Mouse (Mus musculus) right cerebral cortex, postnatal 36 days (tissue): ENCODE measurements around the gene Endog.
A peak's percentile ranks its signal among the peaks of the same experiment; 100 is the strongest.
"Not testable (repeated sequence)": the region's sequence is repeated elsewhere in the genome, so short reads cannot be mapped to it uniquely, and the experiment has no call there.

ENCODE experiments used
- DNase-seq, 2 experiments: peaks; one replicate each; pipeline ENCODE4 v3.0.0; 2022; ENCODE audit warnings: low spot score in 2 of 2, mixed read lengths in 1 of 2

The Endog gene

GRCm38 (mm10) chr2:30166677-30167076 is 4.6 kb upstream of the Endog start:
- DNase-seq = no peak

- no peak for DNase-seq
Measured at GRCm38 (mm10) chr2:30171997-30172382, 697 bp downstream of the Endog start.

GRCm38 (mm10) chr2:30173541-30174240 is 2.4 kb downstream of the Endog start:
- no peak for DNase-seq

DNA sequence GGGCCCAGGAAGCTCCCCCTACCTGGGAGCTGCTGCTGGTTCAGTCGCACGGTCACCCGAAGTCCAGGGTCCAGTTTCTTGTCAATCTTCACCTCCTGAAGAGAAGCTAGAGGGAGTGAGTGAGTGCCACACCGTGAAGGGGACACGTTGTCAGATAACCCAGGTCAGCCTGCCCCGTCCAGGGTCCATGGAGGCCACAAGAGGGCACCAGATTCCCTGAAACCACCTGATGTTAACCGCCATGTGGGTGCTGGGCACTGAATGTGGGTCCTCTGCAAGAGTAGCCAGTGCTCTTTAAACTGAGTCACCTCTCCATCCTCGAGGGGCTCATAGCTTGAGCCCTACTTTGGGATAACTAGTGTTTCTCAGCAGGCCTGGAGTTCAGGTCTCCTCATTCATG is 4.6 kb downstream of the Endog start:
- DNase-seq = no peak

- no peak for DNase-seq
Measured at GRCm38 (mm10) chr2:30176561-30176960, 5.3 kb downstream of the Endog start.

GRCm38 (mm10) chr2:30177700-30178675 is 6.7 kb downstream of the Endog start, which contains the start of gene Spout1:
Spout1 (minus strand) TSS chr2:30178459.
- peak; percentile 93 to 96 for DNase-seq

DNA sequence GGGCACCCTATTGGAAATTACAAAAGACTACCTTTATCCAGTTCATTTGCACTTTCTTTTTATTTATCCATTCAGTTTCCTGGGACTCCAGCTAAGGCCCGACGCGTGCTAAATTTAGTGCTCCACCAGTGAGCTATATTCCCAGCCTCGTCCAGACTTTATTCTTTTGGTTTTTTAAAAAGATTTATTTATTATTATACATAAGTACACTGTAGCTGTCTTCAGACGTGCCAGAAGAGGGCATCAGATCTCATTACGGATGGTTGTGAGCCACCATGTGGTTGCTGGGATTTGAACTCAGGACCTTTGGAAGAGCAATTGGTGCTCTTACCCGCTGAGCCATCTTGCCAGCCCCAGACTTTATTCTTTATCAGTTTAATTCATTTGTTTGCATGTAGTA is 7.4 kb downstream of the Endog start:
- not testable (repeated sequence) for DNase-seq

- no peak for DNase-seq
Measured at GRCm38 (mm10) chr2:30182424-30182823, 11.1 kb downstream of the Endog start.

- no peak for DNase-seq
Measured at GRCm38 (mm10) chr2:30183721-30184120, 12.4 kb downstream of the Endog start.

GRCm38 (mm10) chr2:30185276-30185675 is 14.0 kb downstream of the Endog start:
- no peak for DNase-seq

GRCm38 (mm10) chr2:30185681-30186080 is 14.4 kb downstream of the Endog start:
- DNase-seq = no peak

DNA sequence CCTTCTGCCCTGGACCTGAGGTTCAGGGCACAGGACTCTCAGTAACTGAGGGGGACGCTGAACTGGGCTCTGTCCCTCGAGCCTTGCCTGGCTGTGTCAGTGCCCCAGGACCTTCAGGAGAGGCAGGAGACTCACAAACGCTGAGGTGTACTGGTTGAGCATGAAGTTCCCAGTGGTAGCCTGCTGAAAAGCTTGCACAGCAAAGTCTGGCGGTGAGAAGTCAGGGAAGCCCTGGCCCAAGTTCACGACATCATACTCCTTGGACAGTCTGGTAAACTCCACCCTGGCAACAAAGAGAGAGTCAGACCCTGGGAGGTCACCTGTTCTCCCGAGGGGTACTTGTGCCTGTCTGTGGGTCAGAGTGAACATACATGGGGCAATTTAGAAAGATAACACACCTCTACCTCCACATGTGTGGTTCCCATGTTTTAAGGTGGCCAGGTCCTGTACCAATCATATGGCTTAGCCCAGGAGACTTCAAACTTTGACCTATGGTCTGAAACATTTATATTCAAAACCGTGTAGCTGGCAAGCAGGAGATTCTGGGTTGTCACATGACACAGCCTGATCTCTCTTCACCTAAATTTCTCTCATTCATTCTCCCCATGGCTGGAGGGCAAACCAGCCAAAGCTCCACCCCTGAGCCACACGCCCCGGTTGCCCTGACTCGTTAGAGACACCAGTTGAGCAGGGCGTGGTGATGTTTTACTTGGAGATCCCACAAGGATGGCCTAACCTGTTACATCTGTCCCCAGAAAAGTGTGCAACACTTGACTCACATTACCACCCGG is 20.7 kb downstream of the Endog start:
- DNase-seq = no peak

DNA sequence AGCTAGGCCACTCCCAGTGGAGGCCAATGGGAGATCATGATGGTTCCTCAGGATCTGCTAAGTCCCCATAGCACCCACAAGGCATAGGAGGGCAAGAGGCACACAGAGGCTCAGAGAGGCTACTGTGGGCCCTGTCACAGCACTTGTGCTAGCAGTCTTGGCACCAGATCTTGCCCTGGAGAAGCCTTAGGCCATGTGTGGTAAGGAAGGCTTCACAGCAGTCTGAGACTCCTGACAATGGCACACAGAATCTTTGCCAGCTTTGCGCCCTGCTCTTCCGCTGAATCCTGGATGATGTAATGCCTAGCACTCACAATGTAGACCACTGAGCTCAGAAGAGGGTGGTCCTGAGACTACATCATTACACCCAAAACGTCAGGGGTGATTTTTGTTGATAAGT is 23.4 kb downstream of the Endog start:
- no peak for DNase-seq

DNA sequence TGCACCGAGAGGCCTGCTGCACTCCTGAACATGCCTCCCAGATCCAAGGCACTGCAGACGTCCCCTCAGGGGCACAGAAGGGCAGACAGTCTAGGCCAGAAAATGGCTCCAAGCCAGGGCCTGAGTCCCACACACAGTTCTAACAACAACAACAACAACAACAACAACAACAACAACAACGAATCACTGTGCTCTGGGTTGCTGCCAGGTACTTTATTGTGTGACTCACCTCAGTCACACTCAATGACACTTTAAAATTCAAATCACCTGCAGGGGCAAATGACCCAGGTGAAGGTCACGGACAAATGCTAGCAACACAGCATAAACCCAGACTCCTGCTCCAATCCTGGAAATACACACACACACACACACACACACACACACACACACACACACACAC is 26.7 kb downstream of the Endog start:
- no peak for DNase-seq

DNA sequence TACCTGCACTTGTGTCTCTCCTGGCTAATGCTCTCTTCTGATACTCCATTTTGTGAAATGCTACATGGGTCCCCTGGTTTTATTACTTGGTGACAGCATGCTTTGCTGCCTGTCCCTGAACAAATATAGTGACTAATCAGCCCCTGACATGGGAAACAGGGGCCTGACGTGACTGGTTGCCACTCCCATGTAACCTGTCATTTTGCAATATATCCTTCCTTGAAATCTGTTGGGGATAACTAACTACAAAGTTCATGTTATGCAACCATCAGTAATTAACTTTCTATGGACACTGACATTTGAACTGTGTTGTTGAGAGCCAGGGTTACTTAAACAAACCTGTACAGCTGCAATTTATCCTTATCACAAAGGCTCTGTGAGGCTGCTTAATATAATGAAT is 28.7 kb downstream of the Endog start:
- DNase-seq = no peak

GRCm38 (mm10) chr2:30200388-30200925 is 29.2 kb downstream of the Endog start:
- no peak for DNase-seq

DNA sequence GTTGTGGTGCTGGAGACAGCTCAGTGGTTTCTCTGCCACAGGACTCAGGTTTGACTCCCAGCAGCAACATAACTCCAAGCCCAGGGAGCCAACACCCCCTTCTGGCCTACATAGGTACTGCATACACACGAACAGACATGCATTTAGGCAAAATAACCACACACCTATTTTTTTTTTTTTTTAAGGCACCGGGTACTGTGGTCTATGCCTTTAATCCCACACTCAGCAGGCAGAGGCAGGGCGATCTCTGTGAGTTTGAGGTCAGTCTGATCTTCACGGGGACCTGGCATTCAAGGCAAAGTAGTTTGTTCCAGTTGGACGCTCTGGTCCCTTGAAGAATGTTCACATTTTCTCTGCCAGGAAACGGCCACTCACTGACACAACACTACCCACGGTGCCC is 32.1 kb downstream of the Endog start:
- no peak for DNase-seq

- peak; percentile 9 to 30 for DNase-seq
Measured at GRCm38 (mm10) chr2:30205255-30205628, 33.9 kb downstream of the Endog start.

DNA sequence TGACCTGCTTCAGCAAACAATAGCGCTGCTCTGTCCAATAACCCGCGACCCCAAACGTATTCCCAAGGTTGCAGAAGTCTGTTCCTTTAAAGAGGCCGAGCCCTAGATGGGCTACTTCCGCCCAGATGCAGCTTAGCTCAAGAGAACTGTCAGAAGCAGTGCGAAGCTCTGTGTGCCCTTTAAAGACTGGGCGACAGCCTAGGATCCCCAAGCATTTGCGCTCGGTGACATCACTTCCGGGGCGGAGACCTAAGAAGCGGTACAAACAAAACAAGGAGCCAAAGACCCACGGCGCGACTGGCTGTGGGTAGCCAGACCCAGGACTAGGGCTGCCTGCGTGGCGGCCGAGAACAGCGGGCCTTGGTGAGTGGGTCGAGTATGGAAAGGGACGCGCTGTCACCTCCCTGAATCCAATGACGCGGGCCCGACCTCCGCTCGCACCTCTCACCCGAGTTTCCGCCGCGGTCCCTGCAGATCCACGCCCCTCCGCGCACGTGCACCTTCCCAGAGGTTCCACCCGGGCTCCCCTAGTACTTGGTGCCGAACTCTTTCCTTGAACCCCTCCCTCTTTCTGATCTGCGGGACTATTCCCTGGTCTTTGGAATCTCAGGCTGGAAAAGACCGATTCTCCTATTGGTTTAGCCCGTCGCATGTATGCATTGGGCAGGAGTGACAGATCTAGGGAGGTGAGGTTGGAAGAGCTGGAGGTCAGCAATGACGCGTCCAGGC is 34.5 kb downstream of the Endog start, which contains the start of gene Kyat1:
Kyat1 (minus strand) TSS at position 219 of the 729 bp plus-strand sequence.
- DNase-seq = peak; percentile 91 to 92

GRCm38 (mm10) chr2:30207401-30207800 is 36.1 kb downstream of the Endog start:
- no peak for DNase-seq

DNA sequence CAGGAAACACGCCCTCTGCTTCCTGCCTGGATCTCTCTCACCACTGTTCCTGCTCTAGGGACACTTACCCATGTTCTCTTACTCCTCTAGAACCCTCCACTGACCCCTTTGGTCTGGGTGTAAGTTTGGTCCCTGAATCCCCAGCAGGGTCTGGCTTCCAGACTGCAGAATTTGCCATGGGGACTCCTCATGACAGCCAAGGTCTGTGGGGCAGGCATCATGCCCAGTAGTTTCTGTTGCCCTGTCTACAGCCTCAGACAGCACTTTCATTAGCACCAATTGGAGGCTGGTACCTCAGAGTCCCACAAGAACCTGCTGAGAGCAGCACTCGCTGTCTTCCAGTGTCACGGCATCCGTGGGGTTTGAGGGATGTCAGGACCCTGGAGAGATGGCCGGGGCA is 36.6 kb downstream of the Endog start:
- DNase-seq = no peak
